Mouse (Mus musculus) granulocyte monocyte progenitor cell, adult 5-6 weeks (primary cell): ENCODE measurements at regions not wholly inside any gene's neighbourhood (a gene's known extent, or its start where the extent isn't known, plus 50 kb on each side); places are given as distances from the start of the nearest gene placed in this dataset.
A peak's percentile ranks its signal among the peaks of the same experiment; 100 is the strongest.

ENCODE experiments used
- ATAC-seq: replicated peaks from 2 replicates; pipeline ENCODE4 v1.8.0; 2016; ENCODE audit warnings: mild to moderate bottlenecking, moderate TSS enrichment, inconsistent platforms; ENCODE audit not compliant: poor library complexity, severe bottlenecking

GRCm38 (mm10) chr8:128103380-128103779 lies 255.0 kb upstream of the Nrp1 start:
- ATAC-seq = peak; percentile 77

- ATAC-seq = no peak
Observed at GRCm38 (mm10) chr8:128106569-128106968, 251.8 kb upstream of the Nrp1 start.

GRCm38 (mm10) chr8:128107041-128107440 lies 251.4 kb upstream of the Nrp1 start:
- no peak for ATAC-seq

GRCm38 (mm10) chr8:128109036-128109435 lies 249.4 kb upstream of the Nrp1 start:
- ATAC-seq = no peak

- ATAC-seq = peak; percentile 94
Observed at GRCm38 (mm10) chr8:128111132-128111531, 247.3 kb upstream of the Nrp1 start.

- no peak for ATAC-seq
Observed at GRCm38 (mm10) chr8:128113116-128113515, 245.3 kb upstream of the Nrp1 start.

- no peak for ATAC-seq
Observed at GRCm38 (mm10) chr8:128141290-128141966, 217.0 kb upstream of the Nrp1 start.

GRCm38 (mm10) chr8:128148351-128148942 lies 210.0 kb upstream of the Nrp1 start:
- peak; percentile 93 for ATAC-seq

- no peak for ATAC-seq
Observed at GRCm38 (mm10) chr8:128155604-128156003, 202.8 kb upstream of the Nrp1 start.

GRCm38 (mm10) chr8:128156221-128156620 lies 202.2 kb upstream of the Nrp1 start:
- no peak for ATAC-seq

- no peak for ATAC-seq
Observed at GRCm38 (mm10) chr8:128162857-128163256, 195.5 kb upstream of the Nrp1 start.

GRCm38 (mm10) chr8:128164976-128165375 lies 193.4 kb upstream of the Nrp1 start:
- no peak for ATAC-seq

GRCm38 (mm10) chr8:128165591-128165990 lies 192.8 kb upstream of the Nrp1 start:
- no peak for ATAC-seq

- ATAC-seq = peak; percentile 94
Observed at GRCm38 (mm10) chr8:128166097-128166496, 192.3 kb upstream of the Nrp1 start.

- ATAC-seq = no peak
Observed at GRCm38 (mm10) chr8:128168819-128169218, 189.6 kb upstream of the Nrp1 start.

GRCm38 (mm10) chr8:128171116-128171515 lies 187.3 kb upstream of the Nrp1 start:
- ATAC-seq = peak; percentile 87

GRCm38 (mm10) chr8:128180214-128180613 lies 178.2 kb upstream of the Nrp1 start:
- ATAC-seq = no peak

GRCm38 (mm10) chr8:128183081-128183480 lies 175.3 kb upstream of the Nrp1 start:
- ATAC-seq = no peak

GRCm38 (mm10) chr8:128188321-128188720 lies 170.1 kb upstream of the Nrp1 start:
- ATAC-seq = no peak

GRCm38 (mm10) chr8:128193293-128193887 lies 165.0 kb upstream of the Nrp1 start:
- ATAC-seq = no peak

GRCm38 (mm10) chr8:128200815-128201214 lies 157.6 kb upstream of the Nrp1 start:
- no peak for ATAC-seq

- no peak for ATAC-seq
Observed at GRCm38 (mm10) chr8:128201635-128202034, 156.8 kb upstream of the Nrp1 start.
